Mouse (Mus musculus) kidney, adult 2 months (tissue): ENCODE results near the gene Uhrf2.

Source experiments
- CTCF ChIP-seq: fragments of 200-500 bp; conservative IDR thresholded peaks from 2 replicates; pipeline ENCODE4 v1.5.1; 2011; ENCODE audit warnings: low read depth, mild to moderate bottlenecking, control low read depth, low read length, moderate library complexity, mixed read lengths; ENCODE audit not compliant: insufficient read depth, insufficient read length
- POLR2A ChIP-seq: fragments of 200-500 bp; IDR thresholded peaks from one replicate; pipeline ENCODE4 v1.6.1; 2011; ENCODE audit warnings: low read depth, low read length, control low read depth

- TF ChIP-seq POLR2A (no peak), CTCF (no peak)
Observed at GRCm38 (mm10) chr19:30014331-30014730, 16.0 kb upstream of the Uhrf2 start.
